Comparison of ENCODE assay signal across 17 mouse cellular contexts in genomic region chr4:70396701-70397100, GRCm38 (mm10).
"Had no signal": no experiment of that assay in that cellular context is flagged by ENCODE, and none has a peak within 500 bp of the region (broad histone marks: within the 10 kb centered on the region; RNA-seq: fewer than 3 reads in every experiment).

No protein-coding gene starts in this region.

- DNase-seq: lung, adult 18-20 months; lung, embryonic 14.5 days; lung, postnatal 10 days; lung, postnatal 4 days; midbrain, embryonic 14.5 days; retina, postnatal 1 day; right cerebral cortex, adult 18-20 months; thymus, adult 2 months; thymus, postnatal 25 days; thymus, postnatal 4 days had no signal

- H3K9me3 ChIP-seq: midbrain, embryonic 10.5 days; midbrain, embryonic 12.5 days; neural tube, embryonic 12.5 days; stomach, embryonic 15.5 days had no signal

- H3K27ac ChIP-seq: midbrain, embryonic 10.5 days; midbrain, embryonic 12.5 days; neural tube, embryonic 12.5 days; stomach, embryonic 15.5 days; stomach, postnatal 0 days had no signal

- H3K9ac ChIP-seq: lung, embryonic 14.5 days; midbrain, embryonic 12.5 days; neural tube, embryonic 12.5 days; stomach, embryonic 15.5 days had no signal

- H3K4me1 ChIP-seq: midbrain, embryonic 10.5 days; midbrain, embryonic 12.5 days; neural tube, embryonic 12.5 days; stomach, embryonic 15.5 days had no signal

- H3K36me3 ChIP-seq: stomach, embryonic 15.5 days had no signal

- H3K27me3 ChIP-seq: midbrain, embryonic 12.5 days; neural tube, embryonic 12.5 days; stomach, embryonic 15.5 days had no signal

- ATAC-seq: midbrain, embryonic 16.5 days had no signal

- H3K4me3 ChIP-seq: midbrain, embryonic 10.5 days; midbrain, embryonic 12.5 days; myocyte; neural tube, embryonic 12.5 days; stomach, embryonic 15.5 days had no signal

- H3K4me2 ChIP-seq: lung, embryonic 14.5 days; midbrain, embryonic 12.5 days; neural tube, embryonic 12.5 days; stomach, embryonic 15.5 days had no signal
